Mouse (Mus musculus) megakaryocyte, adult 5-6 weeks (primary cell): ENCODE data around the gene Selenop. TPM values are rescaled to one million over a fixed set of nuclear protein-coding genes. Genes with fewer than 3 reads are reported as not detected.

Experiments used
- ATAC-seq: 2 replicates; pipeline ENCODE4 v1.8.0; 2016; ENCODE audit warnings: mild to moderate bottlenecking, inconsistent platforms; ENCODE audit not compliant: poor library complexity, severe bottlenecking
- total RNA-seq, 2 experiments: library from RNA; stranded (forward) in 1 of 2; stranded (reverse) in 1 of 2; fragments of 153-499, 151-499 nt in 1 of 2; fragments of 221-1000, 200-1000 nt in 1 of 2; gene quantifications; 2 replicates each; pipeline versions ENCODE4 v1.2.3 to v1.2.4; 2015 to 2017

Gene Selenop
- total RNA-seq, 2 experiments from 2014 or later: 238 to 446 TPM

GRCm38 (mm10) chr15:3269996-3270645, 1.8 kb downstream of the Selenop start:
- no peak for ATAC-seq

GRCm38 (mm10) chr15:3270646-3271077, 2.3 kb downstream of the Selenop start:
- peak; percentile 92 for ATAC-seq

- ATAC-seq: peak; percentile 26
These were observed 2.9 kb downstream of the Selenop start for GRCm38 (mm10) chr15:3271216-3271615.

GRCm38 (mm10) chr15:3273191-3273590, 4.8 kb downstream of the Selenop start:
- no peak for ATAC-seq

GRCm38 (mm10) chr15:3277391-3277790, 9.0 kb downstream of the Selenop start:
- peak; percentile 47 for ATAC-seq

GRCm38 (mm10) chr15:3279242-3279641, 10.9 kb downstream of the Selenop start:
- ATAC-seq: no peak

- ATAC-seq: no peak
These were observed 12.9 kb downstream of the Selenop start for GRCm38 (mm10) chr15:3281216-3281615.

- ATAC-seq: no peak
These were observed 13.4 kb downstream of the Selenop start for GRCm38 (mm10) chr15:3281737-3282136.

- ATAC-seq: no peak
These were observed 17.7 kb downstream of the Selenop start for GRCm38 (mm10) chr15:3286032-3286431.

GRCm38 (mm10) chr15:3290435-3290834, 22.1 kb downstream of the Selenop start:
- peak; percentile 45 for ATAC-seq

- ATAC-seq: peak; percentile 43
These were observed 25.1 kb downstream of the Selenop start for GRCm38 (mm10) chr15:3293477-3293876.

GRCm38 (mm10) chr15:3295986-3296385, 27.6 kb downstream of the Selenop start:
- ATAC-seq: no peak

- no peak for ATAC-seq
These were observed 29.3 kb downstream of the Selenop start for GRCm38 (mm10) chr15:3297615-3298014.

GRCm38 (mm10) chr15:3300361-3301100, 32.2 kb downstream of the Selenop start:
- ATAC-seq: no peak

GRCm38 (mm10) chr15:3303426-3303825, 35.1 kb downstream of the Selenop start, which contains the start of gene Ccdc152:
Ccdc152 (minus strand) TSS chr15:3303526.
- ATAC-seq: no peak

- ATAC-seq: no peak
These were observed 41.5 kb downstream of the Selenop start for GRCm38 (mm10) chr15:3309856-3310255.

- ATAC-seq: no peak
These were observed 44.6 kb downstream of the Selenop start for GRCm38 (mm10) chr15:3312937-3313336.

GRCm38 (mm10) chr15:3316617-3317016, 48.3 kb downstream of the Selenop start:
- ATAC-seq: no peak

GRCm38 (mm10) chr15:3319929-3320328, 51.6 kb downstream of the Selenop start:
- no peak for ATAC-seq

- no peak for ATAC-seq
These were observed 54.7 kb downstream of the Selenop start for GRCm38 (mm10) chr15:3323041-3323440.
